Mouse (Mus musculus) heart, embryonic 14.5 days (tissue): Measurements from ENCODE around the gene Ccdc73. TPM values are rescaled to one million over a fixed set of nuclear protein-coding genes. Genes with fewer than 3 reads are reported as not detected.

ENCODE experiments used
- polyA plus RNA-seq: library from polyadenylated mRNA; unstranded; fragments of >200 nt; fragmentation: Nextera tagmentation; extraction: Ambion mirVana; gene quantifications from 2 replicates; pipeline ENCODE4 v1.2.1, GENCODE M21; 2014

The Ccdc73 gene
- polyA plus RNA-seq, 1 experiment from 2014 or later = 10.4 TPM

Other genes with a start within 250 kb of the Ccdc73 start
- gene Tcp11l1, start 155.6 kb upstream of the Ccdc73 start, polyA plus RNA-seq = 33.9 and 37.8 TPM in 2 replicates
- gene Pin1rt1, start 151.4 kb upstream of the Ccdc73 start, polyA plus RNA-seq = 0.18 TPM in 1 of 2 replicates, not detected in the other
- gene Depdc7, start 124.9 kb upstream of the Ccdc73 start, polyA plus RNA-seq = 3.9 and 4.0 TPM in 2 replicates
- 11.1 and 11.9 TPM in 2 replicates for gene Qser1, start 51.0 kb upstream of the Ccdc73 start, polyA plus RNA-seq
- gene Prrg4, start 17.9 kb upstream of the Ccdc73 start, polyA plus RNA-seq = 1.1 and 1.3 TPM in 2 replicates
- gene Eif3m, start 149.3 kb downstream of the Ccdc73 start, polyA plus RNA-seq = 225 and 243 TPM in 2 replicates
- gene Gm11060, start 224.2 kb downstream of the Ccdc73 start, polyA plus RNA-seq = not detected in 2 replicates